Mouse (Mus musculus) right cerebral cortex, postnatal 10 days (tissue): ENCODE measurements at regions not wholly inside any gene's neighbourhood (a gene's known extent, or its start where the extent isn't known, plus 50 kb on each side); places are given as distances from the start of the nearest gene placed in this dataset.
A peak's percentile ranks its signal among the peaks of the same experiment; 100 is the strongest.

ENCODE experiments used
- DNase-seq, 2 experiments: peaks; one replicate each; pipeline ENCODE4 v3.0.0; 2021; ENCODE audit warnings: low spot score in 2 of 2

DNA sequence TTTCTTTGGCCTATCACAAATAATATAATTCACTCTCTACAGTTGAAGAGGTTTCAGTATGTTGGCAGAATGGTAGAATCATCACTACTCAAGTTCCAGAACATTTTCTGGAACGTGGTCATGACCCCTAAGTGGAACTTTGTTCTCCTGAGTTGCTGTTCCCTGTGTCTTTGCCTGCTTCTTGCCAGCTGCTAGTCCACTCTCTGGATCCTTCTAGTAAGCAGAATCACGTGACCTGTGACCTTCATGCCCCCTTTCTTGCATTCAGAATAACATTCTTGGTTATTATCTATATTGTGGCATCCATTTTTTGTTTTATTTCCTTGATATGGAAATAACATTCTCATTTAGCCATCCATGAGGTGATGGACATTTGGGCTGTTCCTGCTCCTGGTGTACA lies 291.5 kb upstream of the Sall1 start:
- no peak for DNase-seq

DNA sequence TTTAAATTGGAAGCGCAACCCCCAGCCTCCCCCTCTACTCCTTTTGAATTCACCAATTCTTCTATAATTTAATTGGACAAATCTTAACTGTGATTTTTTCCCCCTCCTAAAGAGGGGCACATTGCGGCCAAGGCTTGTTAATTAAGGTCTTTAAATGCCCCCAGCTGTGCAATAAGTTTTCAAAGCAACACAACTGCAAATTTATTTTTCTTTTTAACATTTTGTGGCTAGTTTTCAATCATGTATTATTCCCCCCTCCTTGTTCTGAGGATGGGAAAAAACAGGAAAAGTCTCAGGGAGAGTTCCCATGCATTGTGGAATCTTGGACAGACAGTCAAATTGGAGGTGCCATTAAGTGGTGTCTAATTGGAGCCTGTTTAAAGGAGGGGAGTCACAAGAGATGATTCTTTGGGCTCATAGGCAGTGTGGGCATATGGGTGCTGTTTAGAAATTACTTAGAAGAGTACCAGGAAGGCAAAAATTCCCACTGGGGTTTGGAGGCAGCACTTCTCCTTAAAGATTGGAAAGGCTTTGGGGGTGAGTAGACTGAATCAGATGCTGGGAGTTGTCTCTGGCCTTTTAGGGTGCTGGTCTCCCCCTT lies 281.9 kb upstream of the Sall1 start:
- no peak for DNase-seq

DNA sequence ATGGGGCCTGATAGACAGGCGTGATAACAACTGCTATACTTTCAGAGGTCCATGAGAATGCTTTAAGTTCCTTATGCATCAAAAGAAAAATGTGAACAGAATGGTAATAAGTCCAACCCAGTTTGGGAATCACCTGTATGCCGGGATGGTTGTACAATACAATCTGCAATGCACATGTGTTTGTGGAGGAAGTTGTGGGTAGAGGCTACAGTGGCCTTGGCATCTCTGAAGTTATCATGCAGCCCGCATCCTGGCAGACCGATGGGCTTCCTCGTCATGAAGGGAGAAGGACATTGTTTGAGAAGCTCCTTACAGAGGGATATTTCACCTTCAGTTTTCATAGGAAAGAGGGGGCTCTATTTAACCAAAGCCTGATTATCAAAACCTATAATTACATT lies 281.3 kb upstream of the Sall1 start:
- DNase-seq = no peak

DNA sequence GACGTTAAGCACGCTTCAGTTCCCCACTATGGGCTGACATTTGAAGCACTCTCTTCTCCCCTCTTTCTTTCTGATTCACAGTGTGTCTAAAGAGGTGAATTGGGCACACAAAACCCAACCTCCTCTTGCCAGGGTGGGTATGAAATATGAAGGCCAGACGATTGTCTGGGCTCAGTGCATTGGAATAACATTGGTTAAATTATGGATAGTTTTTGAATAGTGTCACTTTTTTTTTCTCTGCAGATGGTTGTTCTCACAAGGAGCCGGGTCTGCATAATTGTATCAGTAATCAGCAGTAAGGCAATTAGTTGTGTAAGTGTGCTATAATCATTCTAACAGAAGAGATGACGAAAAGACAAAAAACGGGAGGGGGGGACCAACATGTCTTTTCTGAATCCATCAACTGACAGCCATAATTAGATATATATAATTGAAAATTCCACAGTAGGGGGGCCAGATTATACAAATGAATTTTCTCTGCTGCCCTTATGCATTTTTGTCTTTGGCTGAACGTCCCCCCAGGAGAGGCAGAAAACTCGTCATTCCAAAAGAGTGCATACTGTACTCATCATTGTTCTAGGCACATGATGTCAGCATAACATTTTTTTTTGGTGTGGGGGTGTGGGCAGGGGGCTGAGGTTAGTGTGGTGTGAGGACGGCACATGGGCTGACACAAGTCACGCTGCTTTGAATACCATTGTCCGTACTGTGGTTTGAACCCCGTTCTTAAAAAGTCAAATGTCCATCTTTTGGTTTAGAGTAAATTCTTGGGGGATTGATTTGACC lies 280.7 kb upstream of the Sall1 start:
- no peak for DNase-seq

DNA sequence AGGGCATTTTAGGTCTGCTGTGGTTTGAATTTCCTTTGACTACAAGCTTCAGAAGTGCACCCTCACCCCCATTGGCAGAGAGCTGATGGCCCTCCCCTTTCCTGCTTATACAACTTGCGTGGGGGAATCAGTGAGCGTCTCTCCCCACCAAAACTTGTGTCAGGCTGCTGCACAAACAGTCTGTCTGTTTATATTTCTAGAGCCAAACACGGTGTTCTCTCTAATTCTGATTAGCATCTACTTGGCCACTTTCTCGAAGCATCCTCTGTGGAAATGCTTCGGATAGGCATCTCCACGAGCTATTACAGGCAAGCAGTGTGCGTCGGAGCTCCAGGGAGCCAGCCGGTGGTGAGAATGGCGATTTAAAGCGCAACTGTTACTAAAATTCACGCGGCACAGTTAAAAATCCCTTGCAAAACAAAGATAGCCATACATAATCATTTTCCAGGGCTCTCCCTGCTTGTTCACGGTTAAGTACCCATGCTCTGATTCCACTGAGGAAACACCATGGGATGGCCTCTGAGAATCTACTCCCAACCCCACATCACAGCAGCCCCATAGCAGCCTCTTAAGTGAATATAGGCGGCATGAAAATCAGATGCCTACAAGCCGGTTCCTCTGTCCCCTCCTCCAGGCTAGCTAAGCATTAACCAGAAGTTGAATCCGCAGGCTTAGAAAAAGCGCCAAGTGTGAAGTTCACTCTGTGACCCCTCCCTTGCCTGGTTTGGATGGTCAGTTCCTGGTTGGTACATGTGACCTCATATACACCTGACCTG lies 273.7 kb upstream of the Sall1 start:
- peak; percentile 28 to 31 for DNase-seq

DNA sequence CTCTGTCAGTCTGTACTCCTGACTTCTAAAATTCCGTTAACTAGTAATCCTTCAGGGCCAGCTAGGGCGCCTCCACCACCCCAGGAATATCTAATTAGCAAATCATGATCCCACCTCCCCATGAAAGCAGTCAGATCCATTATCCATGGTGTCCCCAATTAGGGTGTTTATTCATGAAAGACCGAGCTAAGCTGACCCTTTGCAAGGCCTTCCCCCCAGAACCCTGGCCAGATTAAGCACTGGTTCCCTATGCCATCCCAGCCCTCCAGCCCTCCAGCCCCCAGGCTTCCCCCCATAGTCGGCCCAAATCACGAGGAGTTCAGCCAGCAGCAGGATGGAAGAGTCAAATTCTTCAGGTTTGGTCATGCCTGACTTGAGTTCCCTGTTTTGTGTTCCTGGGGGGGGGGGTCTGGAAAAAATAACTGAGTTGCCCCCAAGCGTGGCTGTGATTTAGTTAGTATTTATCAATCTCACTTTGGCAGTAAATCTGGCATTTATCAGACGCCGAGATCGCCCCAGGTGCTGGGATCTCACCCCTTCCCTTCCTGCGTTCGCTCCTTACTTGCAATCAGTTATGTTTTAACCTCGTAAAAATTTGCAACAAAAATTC lies 272.7 kb upstream of the Sall1 start:
- no peak for DNase-seq

DNA sequence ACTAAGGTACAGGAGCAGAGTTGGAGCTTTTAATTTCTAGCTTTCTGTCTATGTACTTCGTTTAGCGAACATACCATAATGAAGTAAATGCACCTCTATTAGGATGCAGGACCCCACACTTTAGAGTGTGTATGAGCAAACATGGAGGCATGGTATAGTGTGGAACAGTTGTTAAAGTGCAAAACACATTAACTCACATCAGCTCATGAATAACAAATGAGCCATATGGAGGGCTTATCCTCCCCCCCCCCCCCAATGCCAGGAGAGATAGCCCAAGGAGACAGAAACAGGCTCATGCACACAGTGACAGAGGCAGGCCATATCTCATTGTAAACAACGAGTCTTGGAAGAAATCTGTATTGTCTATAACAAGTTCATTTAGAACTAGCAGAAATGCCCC lies 270.9 kb upstream of the Sall1 start:
- DNase-seq = no peak

DNA sequence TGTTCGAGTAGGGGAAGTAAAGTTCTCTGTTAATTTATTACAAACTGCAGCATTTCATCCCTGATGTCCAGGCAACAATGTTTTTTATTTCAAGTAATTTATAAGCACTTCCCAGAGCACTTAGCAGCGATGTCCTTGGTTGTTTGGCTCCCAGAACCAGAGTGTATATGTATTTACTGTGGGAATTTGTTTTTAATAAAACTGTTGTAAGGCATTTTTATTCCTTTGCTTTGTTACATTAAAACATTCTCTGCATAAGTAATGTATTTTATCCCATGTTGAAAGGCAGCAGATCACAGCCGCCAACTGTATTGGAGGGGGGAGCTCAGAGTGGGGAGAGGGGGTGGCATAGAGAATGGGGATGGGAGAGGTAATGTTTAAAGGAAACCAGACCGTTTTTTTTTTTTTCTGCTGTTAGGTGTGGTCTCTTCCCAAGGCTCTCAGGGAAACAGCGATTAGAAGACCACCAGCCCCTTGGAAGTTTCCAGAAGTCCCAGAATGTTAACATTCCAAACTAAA lies 266.8 kb upstream of the Sall1 start:
- DNase-seq = no peak

DNA sequence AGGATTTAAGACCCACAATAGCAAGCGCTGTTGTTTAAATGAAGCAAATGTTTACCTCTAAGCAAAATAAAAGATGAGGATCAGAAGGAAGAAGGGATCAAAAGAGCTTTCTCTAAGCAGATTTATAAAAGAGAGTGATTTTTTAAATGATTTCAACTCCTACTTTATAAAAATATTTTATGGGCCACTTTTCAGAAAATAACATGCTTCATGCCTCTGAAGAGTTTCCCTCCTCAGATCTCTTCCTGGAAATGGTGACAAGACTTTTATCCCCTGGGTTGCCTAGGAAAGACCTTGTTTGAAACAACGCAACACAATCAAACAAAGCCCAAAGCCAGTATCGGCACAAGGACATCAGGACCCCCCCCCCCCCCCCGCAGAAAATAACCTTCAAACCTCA lies 265.6 kb upstream of the Sall1 start:
- DNase-seq = no peak

DNA sequence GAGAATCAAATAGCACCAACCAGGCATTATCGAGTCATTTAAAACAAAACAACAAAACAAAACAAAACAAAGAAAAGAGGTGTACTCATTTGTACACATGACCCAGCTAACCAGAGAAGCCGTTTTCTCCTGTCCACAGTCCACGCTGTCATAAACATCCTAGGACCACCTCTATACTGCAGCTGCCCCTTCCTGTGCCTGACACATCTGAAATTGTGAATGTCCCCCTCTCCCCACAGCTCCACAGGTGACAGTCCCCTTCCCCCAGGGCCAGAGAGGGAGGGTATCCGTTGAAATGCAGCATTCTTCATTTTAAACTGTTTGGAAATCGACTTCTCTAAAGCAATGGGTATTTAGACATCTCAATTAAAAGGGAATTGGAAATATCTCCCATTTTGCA lies 265.0 kb upstream of the Sall1 start:
- no peak for DNase-seq

DNA sequence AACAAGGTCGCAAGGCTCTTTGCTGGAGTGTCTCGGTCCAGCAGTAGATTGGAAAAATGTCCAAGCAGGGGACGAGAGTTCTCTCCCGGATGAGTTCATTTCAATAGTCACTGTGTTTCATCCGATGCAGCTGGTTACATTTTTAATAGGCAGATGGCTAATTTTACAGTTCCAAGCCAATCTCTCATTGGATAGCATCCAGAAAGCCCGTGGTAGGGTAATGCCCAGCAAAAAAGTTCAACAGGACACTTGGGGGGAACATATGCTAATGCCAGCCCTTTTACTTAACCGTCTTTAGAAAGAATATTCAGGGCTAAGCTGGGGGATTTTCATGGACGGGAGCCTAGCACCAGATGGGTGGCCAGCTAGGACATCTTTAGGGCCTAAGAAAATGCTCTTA lies 264.6 kb upstream of the Sall1 start:
- peak; percentile 31 to 32 for DNase-seq

DNA sequence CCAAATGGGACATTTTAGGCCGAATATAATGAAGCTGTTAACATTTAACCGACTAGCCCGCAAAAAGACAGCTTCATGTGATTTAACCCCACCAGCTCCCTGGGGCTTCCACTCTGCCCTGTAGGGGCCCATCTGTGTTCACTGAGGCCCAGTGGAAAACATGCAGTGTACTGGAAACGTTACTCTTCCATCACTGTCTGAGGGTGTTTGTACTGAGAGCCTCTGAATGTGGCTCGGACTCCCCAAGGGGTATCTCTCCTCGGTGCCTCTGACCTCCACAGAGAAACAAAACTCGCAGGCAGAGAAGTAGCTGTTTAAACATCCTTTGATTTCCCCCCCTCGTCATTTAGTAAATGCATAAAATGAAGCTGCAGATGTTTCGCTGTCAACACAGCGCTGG lies 263.6 kb upstream of the Sall1 start:
- DNase-seq = no peak

DNA sequence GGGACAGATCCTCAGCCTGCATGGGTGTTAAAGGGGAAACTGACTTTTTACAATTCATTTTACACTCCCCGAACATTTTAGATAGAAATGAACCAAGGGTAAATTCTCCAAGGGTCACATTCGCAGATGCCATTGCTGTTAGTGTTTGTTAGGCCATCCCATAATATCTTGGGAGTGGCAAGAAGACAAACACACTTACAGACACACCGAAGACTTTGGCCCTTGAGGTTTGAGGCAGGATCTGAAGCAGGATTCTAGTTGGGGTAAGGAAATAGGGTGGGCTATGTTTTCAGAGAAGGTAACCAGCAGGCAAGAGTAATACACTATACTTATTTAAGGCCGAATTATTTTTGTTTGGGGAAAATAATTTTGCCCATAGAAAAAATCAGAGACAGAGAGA lies 263.1 kb upstream of the Sall1 start:
- no peak for DNase-seq

DNA sequence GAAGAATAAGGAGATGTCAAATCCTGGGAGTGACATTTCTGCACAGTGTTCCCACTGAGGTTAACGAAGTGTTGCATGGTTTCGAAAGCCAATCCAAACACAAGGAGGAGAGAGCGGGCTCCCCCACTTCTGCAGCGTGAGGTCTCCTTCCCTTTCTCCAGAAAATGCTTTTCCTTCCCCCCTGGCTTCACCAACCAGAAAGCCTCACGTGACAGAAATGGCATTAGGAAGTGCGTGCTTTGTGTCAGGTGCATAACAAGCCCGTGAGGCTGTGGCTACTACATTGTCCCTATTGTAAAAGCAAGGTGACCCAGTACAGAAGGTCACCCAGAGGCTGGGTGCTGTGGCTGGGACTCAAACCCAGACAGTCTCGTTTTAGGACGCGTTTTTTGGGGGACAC lies 260.2 kb upstream of the Sall1 start:
- no peak for DNase-seq

DNA sequence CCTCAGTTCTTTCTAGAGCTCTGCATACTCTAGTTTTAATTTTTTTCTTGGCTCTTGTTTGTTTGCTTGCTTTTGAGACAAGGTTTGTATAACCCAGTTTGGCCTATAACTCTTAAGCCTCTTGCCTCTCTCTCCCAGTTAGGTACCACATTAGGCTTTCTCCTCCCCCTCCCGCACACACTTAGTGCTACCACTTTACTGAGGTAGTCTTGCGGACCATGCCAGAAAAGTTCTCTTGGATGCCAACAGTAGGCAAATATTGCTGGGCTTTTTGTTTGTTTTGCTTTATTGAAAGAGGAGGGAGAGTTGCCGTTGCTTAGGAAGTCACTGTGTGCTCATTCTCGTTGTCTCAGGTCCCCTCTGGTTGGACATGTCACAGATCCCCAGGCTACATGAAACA lies 259.4 kb upstream of the Sall1 start:
- DNase-seq = no peak

DNA sequence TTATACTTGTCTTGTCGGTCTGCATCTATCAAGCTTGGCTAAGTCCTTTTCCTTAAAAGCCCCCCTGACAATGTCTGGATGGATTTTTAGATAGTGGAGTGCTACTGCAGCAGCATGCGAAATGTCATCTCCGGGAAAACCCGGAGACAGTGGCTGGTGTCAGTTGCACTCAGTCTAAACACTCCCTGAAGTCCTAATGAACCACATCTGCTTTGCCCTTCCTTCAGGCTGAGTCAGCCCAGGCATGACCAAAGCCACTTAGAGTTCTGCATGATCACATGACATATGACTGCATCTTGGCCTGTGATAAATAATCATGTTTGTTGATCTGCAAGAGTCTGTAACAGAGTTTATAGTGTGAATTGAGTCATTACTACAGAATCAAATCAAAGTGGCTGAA lies 255.7 kb upstream of the Sall1 start:
- no peak for DNase-seq

DNA sequence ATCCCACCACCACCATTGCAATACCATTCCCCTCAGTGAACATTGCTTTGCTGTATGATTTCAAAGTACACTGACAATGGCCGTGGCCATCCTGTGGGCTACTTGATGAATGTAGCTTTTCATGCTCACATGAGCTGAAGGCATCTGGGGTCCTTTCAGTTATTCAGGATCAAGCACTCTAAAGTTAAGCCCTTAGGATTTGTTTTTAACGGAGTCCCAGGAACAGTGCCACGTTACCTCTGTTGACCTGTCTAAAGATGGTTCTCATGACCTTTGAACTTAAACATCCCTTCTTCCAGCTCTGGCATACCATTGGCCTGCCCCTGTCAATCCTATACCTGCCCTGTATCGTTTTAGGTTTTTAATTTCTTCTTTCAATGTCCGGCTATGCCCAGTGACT lies 251.7 kb upstream of the Sall1 start:
- DNase-seq = no peak

DNA sequence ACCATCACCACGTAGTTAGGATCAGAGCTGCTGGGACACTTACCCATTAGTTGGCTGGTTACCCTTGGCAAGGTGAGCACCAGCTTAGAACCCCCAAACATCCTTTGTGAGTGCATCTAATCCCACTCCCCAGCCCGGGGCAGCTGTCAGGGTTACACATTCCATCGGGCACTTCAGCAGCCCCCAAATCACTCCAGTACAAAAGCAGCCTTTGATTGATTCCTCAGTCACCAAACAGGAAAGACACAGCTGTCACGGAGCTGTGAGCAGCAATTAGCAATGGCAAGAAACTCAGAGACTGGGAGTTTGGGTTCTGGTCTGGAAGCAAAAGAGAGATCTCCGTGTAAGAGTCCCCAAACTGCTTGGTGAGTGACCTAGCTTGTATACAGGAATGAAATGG lies 245.1 kb upstream of the Sall1 start:
- DNase-seq = no peak

DNA sequence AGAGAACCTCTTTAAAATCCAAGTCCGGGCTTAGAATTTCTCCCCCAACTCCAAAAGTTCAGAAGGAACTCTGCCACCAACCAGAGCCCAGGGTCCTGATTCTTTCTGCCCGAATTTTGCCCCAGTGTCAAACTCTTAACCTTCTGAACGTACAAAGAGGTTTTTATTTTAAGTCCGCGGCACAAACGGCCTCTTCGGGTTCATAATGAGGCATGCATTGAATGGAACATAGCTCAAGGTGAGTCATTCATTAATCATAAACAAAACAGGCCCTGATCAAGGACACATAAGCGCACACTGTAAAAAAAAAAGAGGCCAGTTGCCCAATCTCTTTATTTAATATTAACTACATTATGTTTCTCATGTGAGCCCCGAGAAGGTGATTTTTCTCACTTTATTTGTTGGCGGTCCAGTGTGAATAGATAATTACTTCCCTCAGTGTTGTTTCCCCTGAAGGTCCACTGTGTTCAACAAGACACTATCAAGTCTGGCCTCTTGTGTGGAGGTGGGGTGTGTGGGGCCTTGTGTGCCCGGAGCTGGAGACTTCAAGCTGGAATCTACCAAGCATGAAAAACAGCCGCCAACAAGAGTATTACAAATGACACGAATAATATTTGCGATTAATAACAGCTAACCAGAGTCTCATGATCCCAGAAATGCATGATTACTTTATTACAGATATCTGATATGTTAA lies 241.1 kb upstream of the Sall1 start:
- no peak for DNase-seq

DNA sequence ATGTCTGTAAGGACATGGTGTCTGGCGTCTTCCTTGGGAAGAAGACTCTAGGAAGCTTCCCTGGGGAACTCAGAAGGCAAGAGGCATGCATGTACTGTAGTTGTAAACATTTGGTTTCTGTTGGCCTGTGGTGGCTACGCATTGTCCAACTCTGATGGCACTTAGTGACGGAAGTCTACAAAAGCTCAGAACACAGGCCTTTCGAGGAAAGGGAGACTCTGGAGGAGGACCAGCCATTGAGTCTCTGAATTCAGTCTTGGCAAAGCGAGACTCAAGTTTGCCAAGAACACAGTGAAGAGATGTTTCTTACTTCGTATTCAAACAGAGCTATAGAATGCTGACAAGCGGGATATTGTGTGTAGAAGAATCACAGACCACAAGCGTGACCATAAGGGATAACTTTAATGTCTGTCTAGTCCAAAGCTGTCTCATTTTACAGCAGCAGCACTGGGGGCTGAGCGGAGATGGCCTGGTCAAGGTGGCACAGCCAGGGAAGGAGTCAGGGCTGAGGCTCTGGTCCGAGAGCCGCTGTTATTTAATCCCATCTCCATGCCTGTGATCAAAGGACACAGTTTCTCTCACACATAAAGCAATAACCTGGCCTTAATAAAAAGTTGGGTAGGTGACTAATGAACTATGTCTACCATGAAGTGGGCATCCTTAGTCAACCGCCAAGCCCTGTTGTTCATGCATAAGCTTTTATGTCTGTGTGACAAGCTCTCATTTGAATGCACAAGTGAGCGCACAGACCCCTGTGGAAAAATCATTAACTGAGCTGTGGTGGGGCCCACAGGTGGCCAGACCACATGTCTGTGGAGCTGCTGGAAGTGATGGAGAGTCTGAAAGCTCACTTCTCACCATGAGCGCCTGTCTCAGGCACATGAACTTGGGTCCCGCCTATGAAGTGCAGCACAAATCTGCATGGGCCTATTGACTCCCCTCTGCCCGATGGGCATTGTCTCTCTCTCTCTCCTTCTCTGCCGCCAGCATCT lies 239.4 kb upstream of the Sall1 start:
- peak; percentile 25 to 29 for DNase-seq

DNA sequence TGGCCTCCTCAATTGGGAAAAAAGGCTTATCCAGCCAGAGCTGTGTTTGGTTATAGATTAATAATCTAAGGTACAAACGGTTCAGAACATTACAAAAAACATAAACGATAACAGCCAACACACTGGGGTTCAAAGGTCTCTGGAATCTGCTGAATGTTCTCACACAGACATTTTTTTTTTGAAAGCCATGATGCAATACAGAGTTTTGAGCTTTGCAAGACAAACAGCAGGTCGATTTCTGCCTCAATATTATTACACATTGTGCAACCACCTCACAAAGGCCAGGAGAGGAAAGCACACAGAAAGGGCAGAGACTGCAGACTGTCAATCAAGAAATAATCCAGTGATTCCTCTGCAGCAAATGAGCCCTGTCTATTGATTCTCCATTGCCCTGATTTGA lies 235.9 kb upstream of the Sall1 start:
- DNase-seq = no peak
